Mouse (Mus musculus) embryonic facial prominence, embryonic 15.5 days (tissue): ENCODE results near the gene Kcne2. TPM values are rescaled to one million over a fixed set of nuclear protein-coding genes. Genes with fewer than 3 reads are reported as not detected.

Source experiments
- ATAC-seq: fragments of 200-750 bp; cut with Nextera tagmentation; 2 replicates; pipeline ENCODE4 v1.8.0; 2017; ENCODE audit warnings: low read depth, moderate TSS enrichment; ENCODE audit not compliant: insufficient number of reproducible peaks, low FRiP score, low TSS enrichment
- H3K27ac ChIP-seq: fragments of 300-500 bp; sonication (generic); replicated peaks from 2 replicates; pipeline ENCODE4 v1.5.1; 2015; ENCODE audit warnings: mild to moderate bottlenecking, inconsistent platforms
- H3K27me3 ChIP-seq: fragments of 300-500 bp; sonication (generic); 2 replicates; pipeline ENCODE4 v1.6.1; 2015; ENCODE audit warnings: inconsistent platforms
- H3K36me3 ChIP-seq: fragments of 300-500 bp; sonication (generic); 2 replicates; pipeline ENCODE4 v1.6.1; 2015; ENCODE audit warnings: mild to moderate bottlenecking, inconsistent platforms
- H3K4me1 ChIP-seq: fragments of 300-500 bp; sonication (generic); 2 replicates; pipeline ENCODE4 v1.6.1; 2015; ENCODE audit warnings: inconsistent platforms
- H3K4me2 ChIP-seq: fragments of 300-500 bp; sonication (generic); replicated peaks from 2 replicates; pipeline ENCODE4 v1.6.1; 2015; ENCODE audit warnings: mild to moderate bottlenecking, inconsistent platforms
- H3K4me3 ChIP-seq: fragments of 300-500 bp; sonication (generic); replicated peaks from 2 replicates; pipeline ENCODE4 v1.5.1; 2015; ENCODE audit warnings: mild to moderate bottlenecking, inconsistent platforms
- H3K9ac ChIP-seq: fragments of 300-500 bp; sonication (generic); 2 replicates; pipeline ENCODE4 v1.6.1; 2015; ENCODE audit warnings: inconsistent platforms
- H3K9me3 ChIP-seq: fragments of 300-500 bp; sonication (generic); replicated peaks from 2 replicates; pipeline ENCODE4 v1.6.1; 2016; ENCODE audit warnings: inconsistent platforms
- WGBS: fragments of 180-500 bp; shearing (Covaris S2); methylation state at CpG from one replicate; pipeline ENCODE4 v1.1.7; 2015; 5-methylcytosine and 5-hydroxymethylcytosine counted together
- polyA plus RNA-seq: library from polyadenylated mRNA; unstranded; fragments of >200 nt; fragmentation: Nextera tagmentation; extraction: Ambion mirVana; gene quantifications from 2 replicates; pipeline ENCODE4 v1.2.1, GENCODE M21; 2015

Kcne2 gene
- 0.22 and 0.23 TPM in 2 replicates for polyA plus RNA-seq

DNA sequence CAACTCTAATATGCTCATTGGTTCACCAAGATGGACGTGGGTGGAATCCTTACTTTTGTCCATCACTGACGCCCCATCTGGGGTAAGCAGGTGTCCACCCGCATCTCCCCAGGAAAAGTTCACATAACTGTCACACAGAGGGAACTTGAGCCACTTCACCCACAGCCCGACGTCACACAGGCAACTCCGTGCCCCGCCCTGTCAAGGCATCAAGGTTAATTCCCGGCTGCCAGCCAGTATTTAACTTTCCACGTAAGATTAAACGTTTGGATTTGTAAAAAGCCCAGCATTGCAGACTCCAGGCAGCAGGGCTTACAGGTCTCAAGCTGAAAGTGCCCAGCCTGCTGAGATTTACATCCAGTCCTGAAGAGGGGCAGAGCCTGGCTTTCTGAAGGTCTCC lies at the start of gene Kcne2:
Gene Kcne2 (plus strand): TSS at position 289 of the 400 bp plus-strand sequence.
- WGBS, result 48% methylated on average over 10 of the region's 10 CpGs
- H3K4me3 ChIP-seq, result no peak within 1 kb of the TSS
- ATAC-seq, result no peak

GRCm38 (mm10) chr16:92245909-92246308 lies 46.3 kb upstream of the Kcne2 start:
- no peak for ATAC-seq
- Histone ChIP-seq H3K27ac (no peak overlapping the region), H3K4me2 (no peak overlapping the region), H3K9ac (no peak overlapping the region), H3K36me3 (no peaks in the 10 kb centered on the region), H3K4me3 (no peak overlapping the region), H3K27me3 (no peaks in the 10 kb centered on the region), H3K4me1 (peaks cover 15% of the 10 kb centered on the region; the same call in 1 of the 2 replicates), H3K9me3 (no peaks in the 10 kb centered on the region)
- WGBS, result 37% methylated on average over 2 of the region's 2 CpGs

More for the DNA sequence above, at the start of gene Kcne2:
- Histone ChIP-seq H3K9me3 (no peaks in the 10 kb centered on the region), H3K4me1 (no peaks in the 10 kb centered on the region), H3K27me3 (no peaks in the 10 kb centered on the region; the same call in 1 of the 2 replicates), H3K36me3 (no peaks in the 10 kb centered on the region), H3K4me2 (no peak within 1 kb of the TSS), H3K9ac (no peak within 1 kb of the TSS), H3K27ac (no peak within 1 kb of the TSS)

- H3K9ac ChIP-seq, result no peak overlapping the region
- H3K27ac ChIP-seq, result no peak overlapping the region
- no peak overlapping the region for H3K4me3 ChIP-seq
- H3K36me3 ChIP-seq, result no peaks in the 10 kb centered on the region
- peaks cover 15% of the 10 kb centered on the region; the same call in 1 of the 2 replicates for H3K4me1 ChIP-seq
- WGBS, result 41% methylated on average over 2 of the region's 2 CpGs
- no peaks in the 10 kb centered on the region for H3K27me3 ChIP-seq
- no peak for ATAC-seq
- H3K9me3 ChIP-seq, result no peaks in the 10 kb centered on the region
- H3K4me2 ChIP-seq, result no peak overlapping the region
Observed at GRCm38 (mm10) chr16:92246974-92247373, 45.2 kb upstream of the Kcne2 start.

DNA sequence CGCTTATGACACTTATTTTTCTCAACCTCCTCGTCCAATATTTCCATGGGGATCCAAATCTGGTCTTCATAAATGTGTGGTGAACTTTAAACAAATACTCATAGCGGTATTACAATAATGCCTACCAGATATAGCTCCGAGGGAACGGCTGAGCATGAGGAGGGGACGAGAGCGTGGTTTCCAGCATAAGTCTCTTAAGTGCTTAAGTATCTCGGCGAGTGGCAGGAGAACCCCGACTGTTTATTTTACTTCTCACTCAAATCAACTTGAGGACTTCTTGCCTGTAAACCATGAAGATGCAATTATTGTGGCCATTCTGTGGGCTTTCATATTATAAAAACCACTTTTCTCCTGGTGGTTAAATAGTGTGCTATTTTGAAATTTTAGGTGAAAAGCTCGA lies 44.5 kb upstream of the Kcne2 start:
- H3K36me3 ChIP-seq, result no peaks in the 10 kb centered on the region
- H3K4me1 ChIP-seq, result peaks cover 15% of the 10 kb centered on the region; the same call in 1 of the 2 replicates
- H3K4me2 ChIP-seq, result peak overlapping the region; percentile 37
- no peak for ATAC-seq
- H3K9me3 ChIP-seq, result no peaks in the 10 kb centered on the region
- peak overlapping the region; percentile 11; the same call in 1 of the 2 replicates for H3K27ac ChIP-seq
- H3K27me3 ChIP-seq, result no peaks in the 10 kb centered on the region
- no peak overlapping the region for H3K9ac ChIP-seq
- WGBS, result 35% methylated on average over 11 of the region's 11 CpGs
- no peak overlapping the region for H3K4me3 ChIP-seq

DNA sequence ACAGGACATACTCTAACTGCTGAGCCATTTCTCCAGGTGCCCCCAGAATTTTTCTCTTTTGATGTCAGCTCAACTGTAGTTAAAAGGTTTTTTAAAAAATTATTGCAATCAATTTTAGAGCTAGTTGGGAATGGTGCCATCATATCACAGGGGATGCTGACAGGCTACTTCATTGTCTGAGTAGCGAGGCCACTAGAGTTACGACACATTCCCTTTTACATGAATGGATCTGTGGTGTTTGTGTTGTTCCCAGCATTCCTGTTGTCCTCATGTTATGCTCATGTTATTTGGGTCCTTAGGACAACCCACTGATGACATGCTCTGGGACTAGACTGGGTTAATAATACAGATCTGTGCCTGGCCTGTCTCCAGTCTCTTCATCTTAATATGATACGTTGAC lies 42.5 kb upstream of the Kcne2 start:
- Histone ChIP-seq H3K4me2 (no peak overlapping the region), H3K9ac (no peak overlapping the region), H3K27me3 (0 out of 2 replicates have a peak, but pooled peaks cover 2% of the 10 kb centered on the region), H3K36me3 (no peaks in the 10 kb centered on the region), H3K9me3 (no peaks in the 10 kb centered on the region), H3K27ac (no peak overlapping the region), H3K4me3 (no peak overlapping the region), H3K4me1 (peaks cover 19% of the 10 kb centered on the region; the same call in 1 of the 2 replicates)
- ATAC-seq, result no peak
- 76% methylated on average over 3 of the region's 3 CpGs for WGBS

DNA sequence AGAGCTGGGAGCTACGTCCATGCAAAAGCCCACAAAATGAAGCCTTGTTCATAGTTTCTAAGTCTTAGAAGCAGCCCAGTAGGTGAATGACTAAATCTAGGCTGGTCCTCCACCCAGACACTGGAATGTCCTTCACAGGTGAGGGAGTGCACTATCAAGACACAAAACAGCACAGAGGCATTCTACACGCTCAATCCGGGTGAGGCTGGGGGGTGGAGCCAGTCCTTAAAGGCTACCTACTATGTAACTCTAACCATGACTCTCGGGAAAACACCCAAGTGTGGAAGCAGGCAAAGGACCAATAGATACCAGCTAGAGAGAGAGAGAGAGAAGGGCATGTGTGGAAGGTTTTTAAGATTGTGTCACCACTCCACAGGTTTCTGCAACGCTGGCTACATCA lies 41.7 kb upstream of the Kcne2 start:
- no peak overlapping the region for H3K27ac ChIP-seq
- no peak for ATAC-seq

GRCm38 (mm10) chr16:92254316-92254715 lies 37.9 kb upstream of the Kcne2 start:
- H3K4me2 ChIP-seq, result no peak overlapping the region
- H3K4me3 ChIP-seq, result no peak overlapping the region
- H3K9me3 ChIP-seq, result no peaks in the 10 kb centered on the region
- H3K9ac ChIP-seq, result no peak overlapping the region
- ATAC-seq, result no peak
- H3K27me3 ChIP-seq, result 0 out of 2 replicates have a peak, but pooled peaks cover 2% of the 10 kb centered on the region
- 0 out of 2 replicates have a peak, but pooled peaks cover 3% of the 10 kb centered on the region for H3K4me1 ChIP-seq
- H3K27ac ChIP-seq, result no peak overlapping the region
- H3K36me3 ChIP-seq, result no peaks in the 10 kb centered on the region
- 73% methylated on average over 3 of the region's 3 CpGs for WGBS

More for the DNA sequence above, 41.7 kb upstream of the Kcne2 start:
- Histone ChIP-seq H3K27me3 (0 out of 2 replicates have a peak, but pooled peaks cover 2% of the 10 kb centered on the region), H3K4me2 (no peak overlapping the region), H3K4me1 (peaks cover 19% of the 10 kb centered on the region; the same call in 1 of the 2 replicates), H3K36me3 (no peaks in the 10 kb centered on the region), H3K9me3 (no peaks in the 10 kb centered on the region), H3K9ac (no peak overlapping the region), H3K4me3 (no peak overlapping the region)
- 82% methylated on average over 5 of the region's 5 CpGs for WGBS

DNA sequence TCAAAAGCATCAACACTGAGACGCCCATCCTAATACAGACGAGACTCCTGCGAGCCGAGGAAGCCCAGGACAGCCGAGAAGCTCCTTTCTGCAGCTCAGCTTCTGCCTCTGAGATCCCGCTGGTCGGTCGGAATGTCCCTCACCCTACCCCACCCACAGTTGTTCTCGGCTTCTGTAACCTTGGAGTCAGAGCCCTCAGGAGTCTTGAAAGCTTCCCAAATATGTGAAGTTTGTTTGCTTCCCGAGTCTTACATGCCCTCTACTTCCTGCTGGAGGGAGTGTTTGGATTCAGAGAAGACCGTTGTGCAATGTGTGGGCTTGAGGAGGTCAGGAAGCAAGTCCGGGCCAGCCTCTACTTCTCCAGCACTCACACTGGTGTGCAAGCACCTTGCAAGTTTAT lies 24.3 kb upstream of the Kcne2 start:
- 65% methylated on average over 12 of the region's 12 CpGs for WGBS
- Histone ChIP-seq H3K27me3 (no peaks in the 10 kb centered on the region), H3K9ac (no peak overlapping the region), H3K9me3 (no peaks in the 10 kb centered on the region), H3K27ac (no peak overlapping the region), H3K4me2 (no peak overlapping the region), H3K36me3 (no peaks in the 10 kb centered on the region), H3K4me1 (no peaks in the 10 kb centered on the region), H3K4me3 (no peak overlapping the region)
- no peak for ATAC-seq

- Histone ChIP-seq H3K4me2 (no peak overlapping the region), H3K9me3 (no peaks in the 10 kb centered on the region), H3K4me1 (no peaks in the 10 kb centered on the region), H3K9ac (no peak overlapping the region), H3K4me3 (no peak overlapping the region), H3K36me3 (no peaks in the 10 kb centered on the region), H3K27ac (no peak overlapping the region), H3K27me3 (no peaks in the 10 kb centered on the region)
- 59% methylated on average over 5 of the region's 5 CpGs for WGBS
- ATAC-seq, result no peak
Observed at GRCm38 (mm10) chr16:92274516-92274915, 17.7 kb upstream of the Kcne2 start.

DNA sequence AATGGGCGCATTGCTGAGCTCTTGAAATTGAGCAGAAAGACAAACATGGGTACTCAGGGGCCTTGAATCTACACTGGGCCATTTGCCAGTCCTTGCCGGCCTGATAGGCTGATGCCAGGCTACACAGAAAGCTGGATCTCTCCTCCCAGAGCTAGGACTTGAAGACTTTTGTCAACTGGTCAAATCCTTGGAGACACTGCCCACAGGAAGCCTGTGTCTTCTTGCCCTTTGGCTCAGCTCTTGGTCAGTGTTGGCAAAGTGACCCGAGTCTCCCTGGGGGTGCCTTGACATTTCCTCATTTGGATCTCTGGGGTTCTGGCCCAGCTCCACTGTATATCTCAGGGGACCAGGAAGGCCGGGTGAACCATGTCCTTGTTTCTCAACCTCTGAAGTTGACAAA lies 16.7 kb upstream of the Kcne2 start:
- H3K9ac ChIP-seq, result no peak overlapping the region
- no peaks in the 10 kb centered on the region for H3K9me3 ChIP-seq
- no peak for ATAC-seq
- H3K27me3 ChIP-seq, result no peaks in the 10 kb centered on the region
- 71% methylated on average over 4 of the region's 4 CpGs for WGBS
- no peak overlapping the region for H3K4me2 ChIP-seq
- no peaks in the 10 kb centered on the region for H3K4me1 ChIP-seq
- H3K4me3 ChIP-seq, result no peak overlapping the region
- no peak overlapping the region for H3K27ac ChIP-seq
- H3K36me3 ChIP-seq, result no peaks in the 10 kb centered on the region

DNA sequence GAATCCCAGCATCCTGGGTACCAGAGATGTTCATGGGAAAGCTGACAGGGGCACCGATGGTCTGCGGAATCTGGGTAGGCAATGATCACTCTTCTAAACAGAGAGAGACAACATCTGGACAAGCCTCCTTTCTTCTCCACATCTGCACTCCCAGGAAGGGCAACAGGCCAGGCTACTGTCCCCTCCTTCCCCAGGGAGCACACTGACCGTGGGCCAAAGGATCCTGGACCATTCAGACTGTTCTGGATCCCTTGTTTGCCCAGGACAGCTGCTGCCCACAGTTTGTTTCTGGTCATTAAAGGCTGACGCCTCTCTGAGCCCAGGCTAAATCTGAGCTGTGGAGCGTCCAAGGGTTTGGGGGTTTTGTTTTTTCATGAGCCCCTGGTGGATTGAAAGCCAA lies 9.5 kb upstream of the Kcne2 start:
- Histone ChIP-seq H3K9me3 (no peaks in the 10 kb centered on the region), H3K4me2 (no peak overlapping the region), H3K27ac (no peak overlapping the region), H3K27me3 (no peaks in the 10 kb centered on the region), H3K36me3 (no peaks in the 10 kb centered on the region), H3K9ac (no peak overlapping the region), H3K4me3 (no peak overlapping the region), H3K4me1 (peaks cover 4% of the 10 kb centered on the region; the same call in 1 of the 2 replicates)
- WGBS, result 64% methylated on average over 5 of the region's 5 CpGs
- ATAC-seq, result no peak

- H3K27me3 ChIP-seq, result no peaks in the 10 kb centered on the region
- no peak overlapping the region for H3K4me2 ChIP-seq
- H3K9ac ChIP-seq, result no peak overlapping the region
- H3K27ac ChIP-seq, result no peak overlapping the region
- H3K36me3 ChIP-seq, result no peaks in the 10 kb centered on the region
- ATAC-seq, result no peak
- 31% methylated on average over 10 of the region's 10 CpGs for WGBS
- no peaks in the 10 kb centered on the region for H3K9me3 ChIP-seq
- H3K4me1 ChIP-seq, result peaks cover 4% of the 10 kb centered on the region; the same call in 1 of the 2 replicates
- no peak overlapping the region for H3K4me3 ChIP-seq
Observed at GRCm38 (mm10) chr16:92285068-92285467, 7.1 kb upstream of the Kcne2 start.
